Mouse (Mus musculus): ENCODE measurements around the gene Sp6.

- peak; percentile 96 for TF ChIP-seq CTCF (IDR thresholded peaks at IDR 0.05; ENCODE audit: low read depth, low read length)
- TF ChIP-seq POLR2A (IDR thresholded peaks at IDR 0.05; ENCODE audit: extremely low read depth, insufficient read depth, low read length), result no peak
These were observed 30.8 kb upstream of the Sp6 start for GRCm38 (mm10) chr11:96982355-96982754.
